Mouse (Mus musculus) limb, embryonic 11.5 days (tissue): ENCODE measurements around the gene Slain2. TPM values are rescaled to one million over a fixed set of nuclear protein-coding genes. Genes with fewer than 3 reads are reported as not detected.
"Not testable (repeated sequence)": the region's sequence is repeated elsewhere in the genome, so short reads cannot be mapped to it uniquely, and the experiment has no call there.

Experiments used
- ATAC-seq: fragments of 200-750 bp; cut with Nextera tagmentation; 2 replicates; pipeline ENCODE4 v1.8.0; 2017; ENCODE audit warnings: low read depth; ENCODE audit not compliant: insufficient number of reproducible peaks, low FRiP score, low TSS enrichment
- DNase-seq: peaks from one replicate; pipeline ENCODE4 v3.0.0-alpha.2; 2015; ENCODE audit warnings: low spot score
- H3K27ac ChIP-seq: fragments of 300-500 bp; sonication (generic); replicated peaks from 2 replicates; pipeline ENCODE4 v1.5.1; 2014; ENCODE audit warnings: low read depth, mild to moderate bottlenecking, low read length
- H3K27me3 ChIP-seq: fragments of 300-500 bp; sonication (generic); 2 replicates; pipeline ENCODE4 v1.6.1; 2014; ENCODE audit warnings: mild to moderate bottlenecking, low read length, mixed read lengths; ENCODE audit not compliant: control insufficient read depth, insufficient read depth
- H3K36me3 ChIP-seq: fragments of 300-500 bp; sonication (generic); 2 replicates; pipeline ENCODE4 v1.6.1; 2014; ENCODE audit warnings: mild to moderate bottlenecking, low read length, moderate library complexity, mixed read lengths; ENCODE audit not compliant: control insufficient read depth, insufficient read depth
- H3K4me1 ChIP-seq: fragments of 300-500 bp; sonication (generic); 2 replicates; pipeline ENCODE4 v1.6.1; 2014; ENCODE audit warnings: low read length, mixed read lengths; ENCODE audit not compliant: control insufficient read depth, insufficient read depth
- H3K4me2 ChIP-seq: fragments of 300-500 bp; sonication (generic); 2 replicates; pipeline ENCODE4 v1.6.1; 2014; ENCODE audit warnings: low read depth, mild to moderate bottlenecking, moderate library complexity; ENCODE audit not compliant: severe bottlenecking
- H3K4me3 ChIP-seq: fragments of 300-500 bp; sonication (generic); 2 replicates; pipeline ENCODE4 v1.5.1; 2014; ENCODE audit warnings: low read depth, low read length
- H3K9ac ChIP-seq: fragments of 300-500 bp; sonication (generic); 2 replicates; pipeline ENCODE4 v1.6.1; 2014; ENCODE audit warnings: mild to moderate bottlenecking, low read length
- H3K9me3 ChIP-seq: fragments of 300-500 bp; sonication (generic); 2 replicates; pipeline ENCODE4 v1.6.1; 2016; ENCODE audit warnings: low read length; ENCODE audit not compliant: control insufficient read depth
- WGBS: fragments of 180-500 bp; shearing (Covaris S2); extraction: QIAGEN DNeasy Blood & Tissue Kit; methylation state at CpG from one replicate; pipeline ENCODE4 v1.1.7; 2014; 5-methylcytosine and 5-hydroxymethylcytosine counted together
- polyA plus RNA-seq: library from polyadenylated mRNA; unstranded; fragments of >200 nt; fragmentation: Nextera tagmentation; extraction: Ambion mirVana; gene quantifications from 2 replicates; pipeline ENCODE4 v1.2.1, GENCODE M21; 2014

Gene Slain2
- polyA plus RNA-seq, 1 experiment from 2014 or later, result 21.6 TPM

DNA sequence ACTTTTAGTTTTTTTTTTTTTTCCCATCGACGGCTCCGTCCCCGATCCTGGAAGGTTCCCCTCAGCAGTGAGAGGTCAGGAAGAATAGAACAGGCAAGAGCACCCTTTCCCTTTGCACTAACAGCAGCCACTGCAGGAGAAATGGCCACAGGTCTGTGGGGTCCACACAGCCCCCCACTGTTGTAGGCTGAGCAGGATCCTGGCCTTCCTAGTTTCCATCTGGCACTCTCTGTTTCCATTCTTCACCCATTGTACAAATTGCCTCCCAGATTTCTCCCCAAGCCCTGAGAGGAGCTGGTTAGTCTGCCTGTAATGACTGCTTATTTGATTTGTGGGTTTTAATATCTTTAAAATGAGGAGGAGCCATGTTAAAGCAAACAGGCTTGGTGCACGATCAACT, 89.9 kb downstream of the Slain2 start:
- Histone ChIP-seq H3K27me3 (peaks cover 20% of the 10 kb centered on the region), H3K9me3 (no peaks in the 10 kb centered on the region), H3K4me3 (no peak overlapping the region), H3K9ac (no peak overlapping the region), H3K36me3 (no peaks in the 10 kb centered on the region), H3K27ac (no peak overlapping the region), H3K4me1 (no peaks in the 10 kb centered on the region), H3K4me2 (no peak overlapping the region)
- DNase-seq (no peak), ATAC-seq (no peak)
- 91% methylated on average over 5 of the region's 5 CpGs for WGBS

DNA sequence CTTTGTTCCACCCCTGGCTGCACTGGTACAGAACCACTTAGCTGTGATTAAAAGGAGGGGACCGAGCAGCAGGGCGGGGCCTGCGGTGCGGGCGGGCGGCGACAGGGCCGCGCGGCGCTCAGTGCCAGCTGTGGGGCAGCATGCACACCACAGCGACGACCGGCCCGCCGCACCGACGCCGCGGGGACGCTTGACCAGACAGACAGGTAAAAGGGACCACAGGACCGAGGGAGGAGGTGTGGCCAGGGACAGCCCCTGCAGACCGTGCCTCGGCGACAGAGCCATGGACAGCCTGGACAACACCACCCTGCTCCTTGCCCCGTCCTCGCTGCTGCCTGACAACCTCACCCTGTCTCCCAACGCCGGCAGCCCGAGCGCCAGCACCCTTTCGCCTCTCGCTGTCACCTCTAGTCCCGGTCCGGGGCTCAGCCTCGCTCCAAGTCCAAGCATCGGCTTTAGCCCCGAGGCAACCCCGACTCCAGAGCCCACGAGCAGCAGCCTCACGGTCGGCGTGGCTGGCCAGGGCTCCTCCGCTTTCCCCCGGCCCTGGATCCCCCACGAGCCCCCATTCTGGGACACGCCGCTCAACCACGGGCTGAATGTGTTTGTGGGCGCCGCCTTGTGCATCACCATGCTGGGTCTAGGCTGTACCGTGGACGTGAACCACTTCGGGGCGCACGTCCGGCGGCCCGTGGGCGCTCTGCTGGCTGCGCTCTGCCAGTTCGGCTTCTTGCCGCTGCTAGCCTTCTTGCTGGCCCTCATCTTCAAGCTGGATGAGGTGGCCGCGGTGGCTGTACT, 92.9 kb downstream of the Slain2 start, which contains the start of gene Slc10a4:
Slc10a4 (plus strand) TSS at position 100 of the 798 bp plus-strand sequence.
- Histone ChIP-seq H3K9me3 (no peaks in the 10 kb centered on the region), H3K27ac (no peak within 1 kb of the TSS), H3K36me3 (no peaks in the 10 kb centered on the region), H3K4me1 (no peaks in the 10 kb centered on the region), H3K9ac (0 out of 2 replicates have a peak within 1 kb of the TSS, but pooled peaks have one; percentile 3), H3K4me2 (peak within 1 kb of the TSS; percentile 66), H3K4me3 (peak within 1 kb of the TSS; percentile 28), H3K27me3 (peaks cover 20% of the 10 kb centered on the region)
- peak; percentile 39; the same call in 1 of the 2 replicates for ATAC-seq
- DNase-seq, result peak; percentile 59
- WGBS, result 7% methylated on average over 64 of the region's 65 CpGs

DNA sequence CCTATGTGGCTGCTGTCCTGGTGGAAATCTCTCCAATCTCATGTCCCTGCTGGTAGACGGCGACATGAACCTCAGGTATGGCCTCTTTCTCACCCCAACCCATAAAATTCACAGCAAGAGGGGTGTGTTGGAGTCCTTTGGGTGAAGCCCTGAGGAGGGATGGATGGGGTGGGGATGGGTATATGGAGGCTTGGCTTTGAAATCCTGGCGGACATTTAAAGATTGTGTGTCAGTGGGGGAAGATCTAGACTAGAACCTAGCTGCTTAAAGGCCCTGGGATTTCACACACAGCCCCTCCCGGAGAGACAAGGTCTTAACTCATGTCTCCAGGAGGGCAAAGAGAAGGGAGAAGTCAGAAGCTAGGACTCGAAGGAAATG, 93.5 kb downstream of the Slain2 start:
- no peak for DNase-seq
- 34% methylated on average over 5 of the region's 5 CpGs for WGBS
- no peak overlapping the region for H3K9ac ChIP-seq
- H3K4me2 ChIP-seq, result 0 out of 2 replicates have a peak overlapping the region, but pooled peaks have one; percentile 7
- no peak overlapping the region for H3K4me3 ChIP-seq
- no peaks in the 10 kb centered on the region for H3K9me3 ChIP-seq
- H3K4me1 ChIP-seq, result no peaks in the 10 kb centered on the region
- H3K36me3 ChIP-seq, result no peaks in the 10 kb centered on the region
- peaks cover 20% of the 10 kb centered on the region for H3K27me3 ChIP-seq
- no peak overlapping the region for H3K27ac ChIP-seq
- ATAC-seq, result no peak

DNA sequence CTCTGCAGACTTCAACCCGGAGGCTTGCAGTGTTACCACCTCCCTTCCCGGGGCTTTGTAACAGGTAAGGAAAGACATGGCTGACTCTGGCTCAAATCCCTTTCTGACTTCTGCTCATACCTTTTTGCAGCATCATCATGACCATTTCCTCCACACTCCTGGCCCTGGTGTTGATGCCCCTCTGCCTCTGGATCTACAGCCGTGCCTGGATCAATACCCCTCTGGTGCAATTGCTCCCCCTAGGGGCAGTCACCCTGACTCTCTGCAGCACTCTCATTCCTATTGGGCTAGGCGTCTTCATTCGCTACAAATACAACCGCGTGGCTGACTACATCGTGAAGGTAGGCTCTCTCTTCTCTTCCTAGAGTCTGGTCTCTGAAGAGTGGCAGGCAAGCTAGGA, 94.1 kb downstream of the Slain2 start:
- not testable (repeated sequence) for H3K9me3 ChIP-seq, H3K9ac ChIP-seq, ATAC-seq, DNase-seq, H3K4me1 ChIP-seq, H3K4me3 ChIP-seq, H3K36me3 ChIP-seq, H3K27ac ChIP-seq, H3K4me2 ChIP-seq
- WGBS, result 33% methylated on average over 8 of the region's 8 CpGs
- peaks cover 20% of the 10 kb centered on the region for H3K27me3 ChIP-seq

DNA sequence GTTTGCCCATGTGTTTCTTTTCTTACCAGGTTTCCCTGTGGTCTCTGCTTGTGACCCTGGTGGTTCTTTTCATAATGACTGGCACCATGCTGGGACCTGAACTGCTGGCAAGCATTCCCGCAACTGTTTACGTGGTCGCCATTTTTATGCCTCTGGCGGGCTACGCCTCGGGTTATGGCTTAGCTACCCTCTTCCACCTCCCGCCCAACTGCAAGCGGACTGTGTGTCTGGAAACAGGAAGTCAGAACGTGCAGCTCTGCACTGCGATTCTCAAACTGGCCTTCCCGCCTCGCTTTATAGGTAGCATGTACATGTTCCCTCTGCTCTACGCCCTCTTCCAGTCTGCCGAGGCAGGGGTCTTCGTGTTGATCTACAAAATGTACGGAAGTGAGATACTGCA, 97.7 kb downstream of the Slain2 start:
- H3K4me1 ChIP-seq, ATAC-seq, H3K9me3 ChIP-seq, H3K27ac ChIP-seq, H3K4me2 ChIP-seq, H3K4me3 ChIP-seq, H3K9ac ChIP-seq, DNase-seq, H3K36me3 ChIP-seq: not testable (repeated sequence)
- peaks cover 22% of the 10 kb centered on the region for H3K27me3 ChIP-seq
- 82% methylated on average over 15 of the region's 16 CpGs for WGBS

DNA sequence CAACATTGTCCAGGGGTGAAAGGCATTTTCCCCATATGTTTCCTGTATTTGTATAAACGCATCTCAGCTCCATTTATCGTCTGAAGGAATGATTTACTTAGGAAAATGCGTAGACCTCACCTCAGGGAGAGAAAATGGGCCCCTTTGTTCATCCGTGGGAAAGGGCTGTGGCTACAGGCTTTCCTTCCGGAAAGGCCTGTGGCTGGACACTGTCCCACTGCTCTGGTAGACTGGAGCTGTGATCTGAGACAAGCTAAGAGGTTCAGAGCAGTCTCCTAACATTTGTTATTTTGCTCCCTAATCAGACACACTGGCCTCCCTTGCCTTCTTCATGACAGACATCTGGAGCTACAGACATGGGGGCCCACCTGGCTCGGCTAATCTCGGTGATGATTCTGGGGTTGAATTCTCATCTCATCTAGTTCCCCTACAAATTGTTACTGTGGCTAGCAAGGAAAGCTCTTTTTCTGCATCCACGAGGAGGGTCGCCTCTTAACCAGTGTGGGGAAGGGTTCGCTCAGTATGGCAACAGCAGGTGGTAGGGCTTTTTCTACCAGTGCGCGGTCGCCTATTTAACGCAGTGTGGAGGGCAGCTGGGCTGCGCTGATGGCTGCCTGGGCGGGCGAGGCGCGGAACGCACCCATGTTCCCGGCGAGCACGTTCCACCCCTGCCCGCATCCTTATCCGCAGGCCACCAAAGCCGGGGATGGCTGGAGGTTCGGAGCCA, 98.9 kb downstream of the Slain2 start:
- peaks cover 11% of the 10 kb centered on the region for H3K27me3 ChIP-seq
- WGBS, result 24% methylated on average over 23 of the region's 27 CpGs
- not testable (repeated sequence) for H3K36me3 ChIP-seq, H3K9me3 ChIP-seq, H3K9ac ChIP-seq, H3K27ac ChIP-seq, H3K4me1 ChIP-seq
- peak overlapping the region; percentile 45 for H3K4me2 ChIP-seq
- peak overlapping the region; percentile 26; the same call in 1 of the 2 replicates for H3K4me3 ChIP-seq
- DNase-seq (peak; percentile 47), ATAC-seq (0 out of 2 replicates have a peak, but pooled peaks have one; percentile 36)

DNA sequence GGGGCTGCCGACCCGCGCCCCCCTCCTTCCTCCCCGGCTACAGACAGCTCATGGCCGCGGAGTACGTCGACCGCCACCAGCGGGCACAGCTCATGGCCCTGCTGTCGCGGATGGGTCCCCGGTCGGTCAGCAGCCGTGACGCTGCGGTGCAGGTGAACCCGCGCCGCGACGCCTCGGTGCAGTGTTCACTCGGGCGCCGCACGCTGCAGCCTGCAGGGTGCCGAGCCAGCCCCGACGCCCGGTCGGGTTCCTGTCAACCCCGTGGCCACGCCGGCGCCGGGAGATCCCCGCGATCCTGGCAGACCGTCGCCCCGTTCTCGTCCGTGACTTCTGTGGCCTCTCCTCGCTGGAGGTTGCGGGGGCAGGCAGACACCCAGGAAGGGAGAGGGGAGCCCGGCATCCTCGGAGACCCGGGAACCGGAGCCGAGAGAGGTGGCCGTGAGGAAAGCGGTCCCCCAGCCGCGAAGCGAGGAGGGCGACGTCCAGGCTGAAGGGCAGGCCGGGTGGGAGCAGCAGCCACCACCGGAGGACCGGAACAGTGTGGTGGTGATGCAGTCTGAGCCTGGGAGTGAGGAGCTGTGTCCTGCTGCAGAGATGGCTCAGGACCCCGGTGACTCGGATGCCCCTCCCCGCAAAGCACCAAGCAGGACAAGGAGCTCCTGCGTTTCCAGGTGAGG, 99.6 kb downstream of the Slain2 start:
- H3K9ac ChIP-seq, result peak overlapping the region; percentile 12; the same call in 1 of the 2 replicates
- DNase-seq, result peak; percentile 62

DNA sequence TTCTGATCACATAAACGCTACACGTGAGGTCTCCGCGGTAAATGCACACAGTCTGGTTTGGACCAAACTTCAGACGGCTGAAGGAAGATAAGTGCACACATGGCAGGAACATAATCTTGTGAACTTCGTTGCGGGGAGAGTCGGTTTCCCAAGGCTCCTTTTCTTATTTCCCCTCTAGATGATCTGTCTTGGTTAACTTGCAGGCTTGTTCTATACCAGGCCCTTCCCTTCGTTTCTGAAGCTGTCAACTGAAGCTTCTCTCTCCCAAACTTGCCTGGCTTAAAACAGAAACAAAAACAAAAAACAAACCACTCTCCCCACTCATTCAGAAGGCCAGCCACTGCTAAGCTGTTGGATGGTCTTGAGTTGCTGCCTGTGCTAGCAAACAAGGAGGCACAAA, 100.6 kb downstream of the Slain2 start:
- Histone ChIP-seq H3K27ac (no peak overlapping the region), H3K4me2 (no peak overlapping the region), H3K9ac (no peak overlapping the region), H3K9me3 (no peaks in the 10 kb centered on the region), H3K36me3 (no peaks in the 10 kb centered on the region), H3K4me3 (no peak overlapping the region), H3K27me3 (peaks cover 7% of the 10 kb centered on the region; the same call in 1 of the 2 replicates), H3K4me1 (peaks cover 6% of the 10 kb centered on the region; the same call in 1 of the 2 replicates)
- DNase-seq (peak; percentile 40), ATAC-seq (no peak)
- WGBS, result 31% methylated on average over 9 of the region's 9 CpGs

More for the DNA sequence above, 99.6 kb downstream of the Slain2 start:
- H3K4me1 ChIP-seq, H3K27me3 ChIP-seq, H3K9me3 ChIP-seq, H3K27ac ChIP-seq, H3K36me3 ChIP-seq: not testable (repeated sequence)
- peak; percentile 45; the same call in 1 of the 2 replicates for ATAC-seq
- H3K4me3 ChIP-seq, result peak overlapping the region; percentile 26
- peak overlapping the region; percentile 45 for H3K4me2 ChIP-seq
- 3% methylated on average over 51 of the region's 65 CpGs for WGBS
